Mouse (Mus musculus) testis, postnatal 14 days (tissue): ENCODE data around the gene Scap.
"Not testable (repeated sequence)": the region's sequence is repeated elsewhere in the genome, so short reads cannot be mapped to it uniquely, and the experiment has no call there.

Source experiments
- DNase-seq: peaks from one replicate; pipeline ENCODE4 v3.0.0; 2021; ENCODE audit warnings: low spot score

Scap gene

DNA sequence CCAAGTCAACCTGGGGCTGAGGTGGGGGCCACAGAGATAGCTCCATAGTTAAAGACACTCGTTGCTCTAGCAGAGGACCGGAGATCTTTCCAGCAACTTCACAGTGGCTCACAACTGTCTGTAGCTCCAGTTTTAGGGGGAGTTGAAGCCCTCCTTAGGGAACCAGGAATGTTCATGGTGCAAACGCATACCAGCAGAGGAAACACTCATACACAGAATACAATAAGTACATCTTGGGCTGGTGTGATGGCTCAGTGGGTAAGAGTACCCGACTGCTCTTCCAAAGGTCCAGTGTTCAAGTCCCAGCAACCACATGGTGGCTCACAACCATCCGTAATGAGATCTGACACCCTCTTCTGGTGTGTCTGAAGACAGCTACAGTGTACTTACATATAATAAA is 2.2 kb upstream of the Scap start:
- DNase-seq = not testable (repeated sequence)

DNA sequence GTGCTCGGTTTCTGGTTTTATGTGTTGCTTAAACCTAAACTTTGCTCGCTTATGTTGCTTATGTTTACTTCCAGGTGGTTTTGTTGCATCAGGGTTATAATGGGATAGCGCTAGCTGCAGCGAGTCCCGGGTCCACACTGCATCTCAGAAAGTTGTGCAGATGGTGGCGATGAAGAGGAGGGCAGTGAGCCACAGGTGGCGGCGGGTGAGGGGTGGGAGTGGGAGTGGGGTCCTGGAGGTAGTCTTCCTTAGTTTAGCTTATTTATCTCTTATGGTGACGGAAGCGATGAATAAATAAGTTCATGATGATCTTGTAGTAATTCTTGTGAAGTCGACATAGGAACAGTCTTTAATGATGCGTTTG is 790 bp downstream of the Scap start:
- DNase-seq = no peak

DNA sequence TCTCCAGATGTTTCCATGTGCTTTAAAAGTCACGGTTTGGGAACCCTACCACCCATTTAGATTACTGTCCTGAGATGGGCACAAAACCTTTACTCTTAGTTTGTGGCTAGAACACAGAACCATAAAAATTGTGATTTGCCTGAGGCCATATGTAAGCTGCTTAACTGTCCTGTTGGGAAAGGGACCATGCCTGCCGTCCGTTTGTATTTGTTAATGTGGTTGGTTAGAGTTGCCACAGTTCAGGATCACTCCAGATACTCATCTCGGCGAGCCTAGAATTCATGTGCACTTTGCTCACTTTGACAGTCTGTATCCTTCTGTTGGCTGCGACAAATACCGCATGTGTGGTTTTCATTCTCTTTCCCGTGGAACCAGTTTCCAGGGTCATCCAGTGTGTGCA is 1.8 kb downstream of the Scap start:
- no peak for DNase-seq

DNA sequence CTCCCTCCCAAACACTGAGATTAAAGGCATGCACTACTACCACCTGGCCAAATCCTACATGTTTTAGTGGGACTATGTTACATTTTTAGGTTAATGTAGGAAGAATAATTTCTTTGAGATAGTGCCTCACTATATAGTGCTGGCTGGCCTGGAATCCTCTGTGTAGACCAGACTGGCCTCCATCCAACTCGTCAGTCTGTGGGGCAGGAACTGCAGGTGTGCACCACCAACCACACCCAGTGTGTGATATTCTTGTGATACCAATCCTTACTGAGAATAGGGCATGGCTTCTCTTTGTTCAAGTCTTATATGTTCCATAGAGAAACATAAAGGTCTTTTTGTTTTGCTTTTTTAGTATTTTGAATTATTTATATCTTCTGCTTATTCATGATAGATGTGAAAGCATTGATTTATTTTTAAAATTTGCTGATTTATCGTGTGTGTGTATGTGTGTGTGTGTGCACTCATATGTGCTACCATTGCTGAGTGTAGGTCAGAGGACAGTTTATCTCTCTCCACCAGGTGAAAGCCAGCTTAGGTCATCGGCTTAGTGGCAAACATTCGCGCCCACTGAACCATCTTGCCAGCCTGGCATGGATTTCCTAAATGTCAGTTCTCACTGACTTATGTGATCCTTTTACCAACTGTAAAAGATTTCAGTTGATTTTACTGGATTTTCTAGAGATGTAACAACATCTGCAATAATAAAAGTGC is 7.1 kb downstream of the Scap start:
- DNase-seq = no peak

DNA sequence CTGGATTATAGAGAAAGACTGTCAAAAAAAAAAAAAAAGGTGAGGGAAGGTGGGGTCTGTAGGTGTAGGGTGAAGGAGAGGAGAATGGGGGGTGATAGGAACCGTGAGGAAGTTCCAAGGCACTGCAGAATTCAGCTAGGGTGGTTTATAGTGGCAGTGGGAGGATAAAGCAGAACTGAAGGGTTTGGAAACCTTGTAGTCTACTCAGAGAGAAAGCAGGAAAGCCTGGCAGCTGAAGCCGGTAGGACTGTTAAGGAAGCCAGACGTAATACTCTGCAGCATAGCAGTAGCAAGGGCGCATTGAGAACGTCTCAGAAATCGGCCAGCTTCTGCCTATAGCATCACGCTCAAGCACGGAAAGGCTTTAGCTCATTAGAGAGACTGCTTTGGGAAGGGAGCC is 8.9 kb downstream of the Scap start:
- no peak for DNase-seq

DNA sequence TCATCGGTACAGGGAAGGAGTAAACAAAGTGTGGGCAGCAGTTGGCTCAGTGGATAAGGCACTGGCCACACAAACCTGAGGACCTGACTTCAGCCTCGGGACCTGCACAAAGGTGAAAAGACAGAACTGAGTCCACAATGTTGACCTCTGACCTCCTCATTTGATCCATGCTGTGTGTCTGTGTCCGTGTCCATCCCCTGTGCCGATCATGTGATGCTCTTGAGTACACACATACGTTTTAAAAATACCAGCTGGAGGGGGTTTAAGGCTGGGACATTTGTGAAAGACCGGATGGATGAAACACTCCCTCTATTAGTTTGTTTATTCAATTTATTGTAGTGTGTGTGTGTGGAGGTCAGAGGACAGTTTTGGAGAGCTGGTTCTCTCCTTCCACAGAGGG is 10.7 kb downstream of the Scap start:
- DNase-seq = no peak

DNA sequence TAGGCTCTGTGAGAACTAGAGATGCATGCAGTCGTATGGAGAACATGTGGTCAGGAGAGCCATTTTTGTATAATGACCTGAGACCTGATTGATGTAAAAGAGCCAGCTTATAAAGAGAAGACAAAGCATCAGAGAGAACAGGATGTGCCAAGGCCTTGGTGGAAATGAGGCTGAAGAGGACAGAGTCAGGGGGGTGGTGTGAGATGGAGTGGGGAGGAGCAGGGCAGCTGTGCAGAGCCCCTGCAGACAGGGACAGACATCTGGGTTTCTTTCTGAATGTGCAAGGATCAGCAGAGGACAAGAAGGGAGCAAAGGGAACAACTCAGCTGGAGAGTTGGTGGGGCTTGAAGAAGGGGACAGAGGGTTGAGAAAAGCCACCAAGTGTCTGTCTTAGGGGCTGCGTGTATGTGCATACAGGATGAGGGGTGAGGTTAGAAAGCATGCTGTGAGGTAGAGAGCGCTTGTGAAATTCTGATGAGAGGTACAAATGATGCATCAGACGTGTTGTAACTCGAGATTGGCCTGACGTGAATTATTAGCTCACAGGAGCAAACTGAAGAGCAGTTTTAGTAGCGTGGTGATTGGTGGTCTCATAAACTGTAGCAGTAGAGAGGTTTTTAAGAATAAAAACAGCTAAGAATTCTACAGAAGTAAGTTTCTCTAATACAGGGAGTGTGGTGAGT is 12.1 kb downstream of the Scap start:
- no peak for DNase-seq

DNA sequence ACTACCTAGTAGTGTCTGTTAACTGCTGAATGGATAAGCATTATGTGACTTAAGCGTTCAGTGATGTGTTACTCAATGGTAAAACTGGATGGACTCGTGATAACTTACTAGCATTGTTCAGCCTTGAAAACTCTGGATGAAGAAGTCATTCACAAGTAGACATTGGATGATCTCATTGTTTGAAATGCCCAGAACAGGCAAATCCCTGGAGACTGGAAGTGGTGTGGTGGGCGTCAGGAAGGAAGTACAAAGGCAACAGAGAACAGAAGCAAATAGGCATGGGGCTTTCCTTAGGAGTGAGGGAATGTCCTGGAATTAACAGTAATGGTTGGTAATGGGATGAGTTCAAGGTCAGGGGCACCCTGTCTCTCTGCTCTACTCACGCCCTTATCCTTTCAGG is 15.8 kb downstream of the Scap start:
- no peak for DNase-seq

DNA sequence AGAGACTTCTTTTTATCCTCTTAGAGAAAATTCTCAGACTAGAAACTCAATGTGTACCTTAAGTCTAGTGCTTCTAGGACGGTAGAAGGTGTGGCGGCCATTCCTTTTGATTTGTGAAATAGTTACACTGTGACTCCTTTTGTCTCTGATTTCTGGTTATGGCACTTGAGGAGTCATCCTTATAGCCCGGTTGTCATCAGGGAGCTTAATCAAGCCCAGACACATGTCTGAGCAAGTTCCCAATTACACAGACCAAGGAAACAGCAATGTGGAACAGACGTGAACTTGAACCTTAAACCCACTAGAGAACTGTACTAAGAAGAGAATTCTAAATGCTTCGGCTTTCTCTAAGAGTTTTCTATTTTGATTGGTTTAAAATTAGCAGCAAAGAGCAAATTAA is 17.1 kb downstream of the Scap start:
- DNase-seq = no peak

DNA sequence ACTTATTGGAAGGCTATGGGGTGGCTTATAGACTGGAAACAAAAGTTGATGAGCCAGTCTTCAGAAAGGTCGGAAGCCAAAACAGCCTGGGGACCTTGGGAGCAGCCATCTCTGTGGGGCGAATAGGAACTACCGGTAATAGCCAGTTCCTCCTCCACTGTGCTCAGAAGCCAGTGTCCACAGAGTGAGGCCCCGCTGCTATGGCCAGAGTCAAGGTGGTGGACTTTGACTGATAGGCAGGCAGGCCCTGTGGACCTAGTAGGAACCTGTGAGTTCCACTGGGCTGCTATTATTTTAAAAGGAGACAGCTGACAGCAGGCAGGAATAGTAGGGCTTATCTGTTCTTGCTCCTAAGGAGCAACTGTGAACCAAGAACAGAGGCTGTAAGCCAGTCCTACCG is 17.5 kb downstream of the Scap start:
- DNase-seq = no peak

DNA sequence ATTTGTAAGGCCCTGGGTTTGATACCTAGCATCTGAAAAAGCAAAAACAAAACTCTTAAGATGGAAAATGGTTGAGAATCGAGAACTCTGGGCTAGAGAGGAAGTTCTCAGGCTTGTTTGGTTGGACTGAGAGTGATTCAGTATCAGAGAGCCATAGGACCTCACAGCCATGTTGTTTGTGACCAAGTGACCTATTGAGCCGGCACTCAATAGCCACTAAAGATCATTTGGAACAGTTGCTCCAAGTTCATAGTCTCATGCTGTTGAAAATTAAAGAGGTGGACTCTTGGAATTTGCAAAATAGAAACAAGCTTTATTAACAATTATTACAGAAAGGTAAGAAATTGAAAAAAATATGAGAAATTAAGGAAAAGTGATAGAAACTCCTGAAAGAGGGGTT is 18.3 kb downstream of the Scap start:
- no peak for DNase-seq

DNA sequence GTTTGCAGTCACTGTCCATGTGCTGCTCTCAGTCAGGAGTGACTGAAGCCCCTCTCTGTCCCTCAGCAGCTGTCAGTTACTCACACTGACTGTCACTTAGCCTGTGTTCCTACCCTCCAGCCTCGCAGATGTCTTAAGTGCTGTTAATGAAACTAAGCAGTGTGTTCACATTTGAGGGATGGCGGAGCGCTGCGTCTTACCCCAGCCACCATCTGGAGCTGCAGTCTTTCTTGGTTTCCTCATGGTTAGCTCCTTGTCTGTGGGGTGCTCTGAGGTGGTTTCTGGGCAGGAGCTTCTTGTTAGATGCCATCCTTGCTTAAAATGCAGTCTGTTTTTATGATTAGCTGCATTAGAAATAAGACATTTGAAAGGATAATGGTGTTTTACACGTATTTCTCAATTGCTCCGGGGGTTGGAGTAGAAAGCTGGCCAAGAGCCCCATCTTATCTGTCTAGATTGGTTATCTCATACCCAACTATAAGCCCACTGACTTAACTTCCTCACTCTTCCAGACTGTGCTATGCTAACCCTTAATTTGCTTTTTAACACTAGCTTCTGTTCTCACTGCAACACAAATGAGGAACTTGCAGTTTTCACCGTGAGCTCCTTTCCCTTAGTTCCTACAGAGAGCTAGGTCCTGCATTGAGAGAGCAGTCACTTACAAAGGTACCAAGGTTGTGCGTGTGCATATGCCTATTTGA is 19.0 kb downstream of the Scap start:
- no peak for DNase-seq

DNA sequence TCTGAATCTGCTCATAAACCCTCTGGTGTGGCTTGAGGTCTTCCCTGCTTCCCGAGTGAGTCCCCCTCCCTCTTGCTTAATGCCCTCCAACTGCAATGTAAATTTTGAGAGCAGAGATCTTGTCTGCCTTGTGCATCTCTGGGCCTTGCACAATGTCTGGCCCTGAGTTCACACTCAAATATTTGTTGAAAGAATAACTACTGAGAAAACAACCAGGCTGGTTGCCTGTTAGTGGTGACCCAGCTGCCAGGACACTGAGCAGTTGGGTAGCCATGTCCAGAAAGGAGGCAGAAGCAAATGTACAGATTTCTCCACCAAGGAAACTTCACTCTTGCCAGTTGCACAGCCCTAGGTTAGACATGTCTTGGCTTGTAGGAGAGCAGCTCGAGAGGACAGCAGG is 25.3 kb downstream of the Scap start:
- DNase-seq = no peak

DNA sequence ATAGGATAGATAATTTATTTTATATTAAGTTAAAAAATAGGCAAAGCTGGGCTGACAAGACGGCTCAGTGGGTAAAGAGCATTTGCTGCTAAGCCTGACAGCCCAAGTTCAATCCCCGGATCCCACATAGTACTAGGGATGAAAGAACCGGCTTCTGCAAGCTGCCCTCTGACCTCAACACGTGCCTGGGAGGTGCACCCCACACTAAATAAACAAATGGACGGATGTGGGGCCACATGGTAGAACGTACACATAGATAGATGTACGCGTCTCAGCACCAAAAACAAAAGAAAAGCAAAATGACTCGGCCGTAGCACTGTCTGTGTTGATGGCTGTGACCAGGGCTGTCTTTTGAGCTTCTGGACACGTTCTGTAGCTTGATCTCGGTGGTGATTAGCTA is 28.2 kb downstream of the Scap start:
- no peak for DNase-seq

DNA sequence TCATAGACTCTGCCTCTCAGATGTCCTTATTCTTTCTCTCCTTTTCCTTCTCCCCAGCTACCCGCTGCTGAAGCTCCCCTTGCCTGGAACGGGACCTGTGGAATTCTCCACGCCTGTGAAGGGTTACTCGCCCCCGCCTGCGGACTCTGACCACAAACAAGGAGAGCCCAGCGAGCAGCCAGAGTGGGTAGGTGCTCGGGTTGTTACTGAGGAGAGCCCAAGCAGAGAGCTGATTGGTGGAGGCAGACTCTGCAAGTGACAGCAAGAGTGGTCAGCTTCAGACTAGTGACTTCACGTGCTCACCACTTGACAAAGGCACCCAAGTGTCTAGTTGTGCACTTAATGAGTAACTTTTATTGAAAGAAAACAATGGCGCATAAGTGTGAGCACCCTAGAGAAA is 29.2 kb downstream of the Scap start:
- no peak for DNase-seq

DNA sequence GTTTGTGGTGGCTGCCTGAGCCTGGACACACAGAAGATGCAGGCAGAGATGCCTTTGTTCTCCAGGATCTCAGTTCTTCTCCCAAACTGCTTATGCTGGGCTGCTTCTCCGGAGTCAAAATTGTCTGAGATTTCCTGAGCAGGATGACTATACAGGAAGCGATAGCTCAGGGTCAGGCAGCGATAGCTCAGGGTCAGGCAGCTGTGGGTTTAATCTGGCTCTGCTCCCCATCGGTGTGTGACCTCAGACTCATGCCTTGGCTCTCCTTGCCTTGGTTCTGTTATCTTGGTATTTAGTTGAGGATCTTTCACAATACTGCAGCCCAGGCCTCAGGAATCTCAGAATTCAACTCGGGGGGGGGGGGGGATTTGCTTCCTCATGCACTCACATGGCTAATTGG is 33.7 kb downstream of the Scap start:
- DNase-seq = no peak

DNA sequence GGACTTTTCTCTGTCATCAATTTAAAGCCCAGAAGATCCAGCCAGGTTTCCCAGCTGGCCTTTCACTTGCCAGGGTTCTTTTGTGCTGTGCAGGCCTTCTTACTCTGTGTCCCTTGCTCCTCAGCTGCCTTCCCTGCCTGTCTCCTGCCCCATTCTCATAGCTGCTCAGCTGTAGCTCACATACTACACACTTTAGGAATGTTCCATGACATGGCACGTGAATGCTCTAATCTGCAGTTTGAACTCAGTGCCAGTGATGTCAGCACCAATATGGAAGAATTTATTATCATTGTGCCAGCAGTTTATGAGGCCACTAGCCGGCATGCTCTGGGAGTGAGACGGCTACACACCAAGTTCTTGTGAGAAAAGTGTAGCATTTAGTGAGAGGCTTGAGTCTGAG is 36.8 kb downstream of the Scap start:
- DNase-seq = no peak

DNA sequence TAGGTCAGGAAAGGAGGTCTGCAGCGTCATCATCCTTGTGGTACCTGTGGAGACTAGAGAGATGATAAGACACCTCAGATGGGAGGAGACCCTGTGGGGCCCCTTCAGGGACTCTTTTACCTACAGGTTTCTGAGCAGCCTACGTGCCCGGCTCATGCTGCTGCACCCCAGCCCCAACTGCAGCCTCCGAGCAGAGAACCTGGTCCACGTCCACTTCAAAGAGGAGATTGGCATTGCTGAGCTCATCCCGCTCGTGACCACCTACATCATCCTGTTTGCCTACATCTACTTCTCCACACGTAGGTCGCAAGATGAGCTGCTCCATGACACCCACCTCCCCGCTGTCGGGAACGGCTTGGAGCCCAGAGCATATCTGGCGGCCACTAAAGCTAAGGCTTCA is 40.8 kb downstream of the Scap start:
- no peak for DNase-seq

DNA sequence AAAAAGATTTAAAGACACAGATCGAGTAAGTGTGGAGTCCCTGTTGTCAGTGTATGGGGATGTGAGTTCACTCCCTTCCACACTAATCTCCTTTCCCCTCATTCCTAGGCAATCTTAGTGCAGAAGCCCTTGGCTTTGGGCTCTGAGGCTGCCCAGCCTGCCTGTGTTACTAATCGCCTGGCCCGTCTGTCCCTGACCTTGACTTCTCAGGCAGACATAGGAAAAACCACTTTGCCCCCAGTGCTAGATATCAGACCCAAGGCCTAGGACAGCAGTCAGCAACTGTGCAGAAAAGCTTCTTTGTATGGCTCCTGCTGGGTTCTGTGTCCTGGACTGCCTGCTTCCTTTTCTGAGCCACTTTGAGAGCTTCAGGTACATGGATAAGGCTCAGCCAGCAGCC is 42.6 kb downstream of the Scap start:
- DNase-seq = peak; percentile 57

DNA sequence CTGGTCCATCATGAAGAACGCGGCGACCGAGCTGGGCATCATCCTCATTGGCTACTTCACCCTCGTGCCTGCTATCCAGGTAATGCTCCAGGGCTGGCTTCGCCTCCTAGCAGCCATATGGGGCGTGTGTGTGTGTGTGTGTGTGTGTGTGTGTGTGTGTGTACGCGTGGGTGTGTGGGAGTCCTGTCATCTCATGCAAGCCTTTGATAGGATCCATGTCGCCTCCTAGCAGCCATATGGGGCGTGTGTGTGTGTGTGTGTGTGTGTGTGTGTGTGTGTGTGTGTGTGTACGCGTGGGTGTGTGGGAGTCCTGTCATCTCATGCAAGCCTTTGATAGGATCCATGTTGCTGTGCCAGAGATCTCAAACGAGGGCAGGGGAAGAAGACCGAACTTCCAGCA is 44.6 kb downstream of the Scap start:
- not testable (repeated sequence) for DNase-seq

DNA sequence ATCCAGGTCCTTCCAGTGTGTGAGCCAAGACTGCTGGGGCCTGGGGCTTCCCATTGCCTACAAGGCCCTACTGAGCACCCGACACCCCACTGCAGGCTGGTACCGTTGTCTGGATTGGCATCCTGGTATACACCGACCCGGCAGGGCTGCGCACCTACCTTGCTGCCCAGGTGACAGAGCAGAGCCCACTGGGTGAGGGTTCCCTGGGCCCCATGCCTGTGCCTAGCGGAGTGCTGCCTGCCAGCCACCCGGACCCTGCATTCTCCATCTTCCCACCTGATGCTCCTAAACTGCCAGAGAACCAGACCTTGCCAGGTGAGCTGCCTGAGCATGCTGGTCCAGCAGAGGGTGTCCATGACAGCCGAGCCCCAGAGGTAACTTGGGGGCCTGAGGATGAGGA is 46.3 kb downstream of the Scap start:
- DNase-seq = no peak

DNA sequence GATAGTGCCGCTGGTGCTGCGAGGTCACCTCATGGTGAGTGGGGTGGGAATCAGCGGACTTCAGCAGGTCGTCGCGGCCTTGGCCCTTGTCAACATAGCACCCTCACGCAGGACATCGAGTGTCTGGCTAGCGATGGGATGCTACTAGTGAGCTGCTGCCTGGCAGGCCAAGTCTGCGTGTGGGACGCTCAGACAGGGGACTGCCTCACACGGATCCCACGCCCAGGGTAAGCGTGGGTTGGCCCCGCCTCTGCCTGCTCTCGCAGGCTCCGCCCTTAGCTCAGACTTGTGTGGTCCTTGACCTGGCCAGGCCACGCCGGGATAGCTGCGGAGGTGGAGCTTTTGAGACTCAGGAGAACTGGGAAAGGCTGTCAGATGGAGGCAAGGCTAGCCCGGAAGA is 47.6 kb downstream of the Scap start:
- peak; percentile 78 for DNase-seq

DNA sequence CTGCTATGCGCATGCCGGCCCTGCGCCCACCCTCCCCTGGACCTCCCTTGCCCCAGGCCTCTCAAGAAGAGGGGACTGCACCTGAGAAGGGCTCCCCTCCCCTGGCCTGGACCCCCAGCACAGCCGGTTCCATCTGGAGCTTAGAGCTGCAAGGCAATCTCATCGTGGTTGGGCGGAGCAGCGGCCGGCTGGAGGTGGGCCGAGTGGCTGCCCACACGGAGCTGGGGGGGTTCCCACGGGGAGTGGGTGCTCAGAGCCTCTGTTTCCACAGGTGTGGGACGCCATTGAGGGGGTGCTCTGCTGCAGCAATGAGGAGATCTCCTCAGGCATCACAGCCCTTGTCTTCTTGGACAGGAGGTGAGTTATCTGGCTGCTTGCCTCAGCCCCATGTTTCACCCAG is 48.2 kb downstream of the Scap start:
- no peak for DNase-seq
